Mouse (Mus musculus) CH12.LX (cell line): Measurements from ENCODE around the gene Try5. TPM values are rescaled to one million over a fixed set of nuclear protein-coding genes. Genes with fewer than 3 reads are reported as not detected.
"Not testable (repeated sequence)": the region's sequence is repeated elsewhere in the genome, so short reads cannot be mapped to it uniquely, and the experiment has no call there.

Experiments
- DNase-seq: peaks from one replicate; pipeline ENCODE4 v3.0.0-alpha.2; 2013; ENCODE audit errors: extremely low read depth
- H3K27ac ChIP-seq: 2 replicates; pipeline ENCODE4 v1.5.1; 2012; ENCODE audit warnings: low read depth, mild to moderate bottlenecking, control low read depth, moderate library complexity; ENCODE audit not compliant: insufficient read depth
- H3K27me3 ChIP-seq: replicated peaks from 2 replicates; pipeline ENCODE3; 2012; ENCODE audit warnings: inconsistent platforms
- H3K36me3 ChIP-seq, 2 experiments: replicated peaks in 1 of 2; 2 replicates each; pipeline versions ENCODE3 to v1.6.1; 2012; ENCODE audit warnings: inconsistent platforms in 1 of 2, low read length in 1 of 2, mild to moderate bottlenecking in 1 of 2, mixed read lengths in 1 of 2, moderate library complexity in 1 of 2; ENCODE audit not compliant: control insufficient read depth in 1 of 2, insufficient read depth in 1 of 2
- H3K4me1 ChIP-seq, 2 experiments: 2 replicates each; pipeline ENCODE4 v1.6.1; 2012; ENCODE audit warnings: inconsistent platforms in 1 of 2, moderate library complexity in 1 of 2; ENCODE audit not compliant: insufficient read depth in 2 of 2, control insufficient read depth in 1 of 2
- H3K4me2 ChIP-seq: 2 replicates; pipeline ENCODE4 v1.6.1; 2012; ENCODE audit warnings: low read depth, mild to moderate bottlenecking, control low read depth; ENCODE audit not compliant: poor library complexity, insufficient read depth, severe bottlenecking
- H3K4me3 ChIP-seq, 3 experiments: fragments of 150-350 bp in 1 of 3; sonication (generic) in 1 of 3; replicated peaks in 1 of 3; 2 replicates each; pipeline versions ENCODE3 to v1.5.1; 2011 to 2012; ENCODE audit warnings: low read depth in 2 of 3, low read length in 2 of 3, mild to moderate bottlenecking in 2 of 3, moderate library complexity in 2 of 3, control low read depth in 1 of 3, improper control_type of control experiment in 1 of 3, inconsistent platforms in 1 of 3, mixed read lengths in 1 of 3; ENCODE audit not compliant: poor library complexity in 1 of 3
- H3K79me2 ChIP-seq: replicated peaks from 2 replicates; pipeline ENCODE4 v1.6.1; 2012; ENCODE audit warnings: mild to moderate bottlenecking, moderate library complexity; ENCODE audit not compliant: control insufficient read depth, poor library complexity, insufficient read depth, severe bottlenecking; ENCODE audit errors: extremely low read depth
- H3K9ac ChIP-seq: 2 replicates; pipeline ENCODE4 v1.6.1; 2012; ENCODE audit warnings: low read depth, mild to moderate bottlenecking, control low read depth, moderate library complexity; ENCODE audit not compliant: insufficient read depth
- H3K9me3 ChIP-seq: replicated peaks from 2 replicates; pipeline ENCODE3; 2012; ENCODE audit warnings: low read length, inconsistent platforms, mixed read lengths
- BHLHE40 ChIP-seq: IDR thresholded peaks from 2 replicates; pipeline ENCODE4 v1.6.1; 2011; ENCODE audit warnings: mild to moderate bottlenecking, low read depth, low read length, improper control_type of control experiment
- CTCF ChIP-seq, 2 experiments: IDR thresholded peaks in 1 of 2; conservative IDR thresholded peaks in 1 of 2; 2 replicates each; pipeline ENCODE4 v1.5.1; 2011 to 2012; ENCODE audit warnings: low read depth in 2 of 2, low read length in 2 of 2, improper control_type of control experiment in 1 of 2, inconsistent platforms in 1 of 2, mild to moderate bottlenecking in 1 of 2, moderate library complexity in 1 of 2
- GABPA ChIP-seq: IDR thresholded peaks from 2 replicates; pipeline ENCODE4 v1.6.1; 2012; ENCODE audit warnings: low read depth, low read length, improper control_type of control experiment, inconsistent platforms; ENCODE audit not compliant: insufficient replicate concordance
- HCFC1 ChIP-seq: IDR thresholded peaks from 2 replicates; pipeline ENCODE4 v1.6.1; 2012; ENCODE audit warnings: low read depth, mild to moderate bottlenecking, inconsistent platforms, low read length, improper control_type of control experiment
- JUN ChIP-seq: IDR thresholded peaks from 2 replicates; pipeline ENCODE4 v1.6.1; 2011; ENCODE audit warnings: low read depth, mild to moderate bottlenecking, low read length, improper control_type of control experiment, moderate library complexity; ENCODE audit not compliant: insufficient read depth
- JUND ChIP-seq: conservative IDR thresholded peaks from 2 replicates; pipeline ENCODE4 v1.6.1; 2011; ENCODE audit warnings: low read depth, low read length, improper control_type of control experiment
- KAT2A ChIP-seq: IDR thresholded peaks from 2 replicates; pipeline ENCODE4 v1.6.1; 2012; ENCODE audit warnings: low read length, improper control_type of control experiment, inconsistent platforms; ENCODE audit not compliant: insufficient replicate concordance
- MAFK ChIP-seq: IDR thresholded peaks from 2 replicates; pipeline ENCODE4 v1.6.1; 2011; ENCODE audit warnings: low read length, improper control_type of control experiment; ENCODE audit not compliant: insufficient replicate concordance
- MAZ ChIP-seq: IDR thresholded peaks from 2 replicates; pipeline ENCODE4 v1.6.1; 2012; ENCODE audit warnings: low read depth, mild to moderate bottlenecking, inconsistent platforms, low read length, improper control_type of control experiment, moderate library complexity
- NELFE ChIP-seq: IDR thresholded peaks from 2 replicates; pipeline ENCODE4 v1.6.1; 2011; ENCODE audit warnings: low read depth, low read length, improper control_type of control experiment
- NRF1 ChIP-seq: IDR thresholded peaks from 2 replicates; pipeline ENCODE4 v1.6.1; 2014; ENCODE audit warnings: low read depth, mild to moderate bottlenecking, inconsistent platforms, low read length, improper control_type of control experiment, moderate library complexity
- RAD21 ChIP-seq: IDR thresholded peaks from 2 replicates; pipeline ENCODE4 v1.6.1; 2011; ENCODE audit warnings: low read depth, mild to moderate bottlenecking, low read length, improper control_type of control experiment, moderate library complexity
- RCOR1 ChIP-seq: conservative IDR thresholded peaks from 2 replicates; pipeline ENCODE4 v1.6.1; 2012; ENCODE audit warnings: low read depth, mild to moderate bottlenecking, inconsistent platforms, low read length, improper control_type of control experiment
- SIN3A ChIP-seq: IDR thresholded peaks from 2 replicates; pipeline ENCODE4 v1.6.1; 2012; ENCODE audit warnings: low read length, improper control_type of control experiment, inconsistent platforms
- SMC3 ChIP-seq: IDR thresholded peaks from 2 replicates; pipeline ENCODE4 v1.6.1; 2011; ENCODE audit warnings: low read depth, low read length, improper control_type of control experiment
- USF2 ChIP-seq: conservative IDR thresholded peaks from 2 replicates; pipeline ENCODE4 v1.6.1; 2011; ENCODE audit warnings: low read depth, low read length, improper control_type of control experiment
- dilution Hi-C: fragments of 300-500 bp; cut with MboI; formaldehyde crosslinking; loops from 2 replicates; pipeline ENCODE4 v1.14.3; 2020; ENCODE audit warnings: low sequenced_read_pairs; ENCODE audit not compliant: extremely low pct_unique_long_range_greater_than_20kb, extremely low pct_ligation_motif_present
- in situ Hi-C: fragments of 300-500 bp; cut with MboI; formaldehyde crosslinking; loops from 3 replicates; pipeline ENCODE4 v1.14.3; 2019; ENCODE audit warnings: low sequenced_read_pairs, low pct_ligation_motif_present, low pct_unique_long_range_greater_than_20kb, mixed read lengths
- polyA plus RNA-seq: library from polyadenylated mRNA; unstranded; fragments of >175 nt; gene quantifications from 2 replicates; pipeline ENCODE4 v1.2.1, GENCODE M21; 2012; ENCODE audit warnings: low read depth; ENCODE audit not compliant: insufficient read length
- total RNA-seq, 2 experiments: library from RNA; depleted of rRNA; stranded (reverse); fragments of 300-350 nt in 1 of 2; fragments of >200 nt in 1 of 2; gene quantifications; 2 replicates each; pipeline ENCODE4 v1.2.3; 2012 to 2014

The Try5 gene
- 0.17 TPM in 1 of 2 replicates, not detected in the other for total RNA-seq (2012; rRNA removed)
- total RNA-seq (2014; rRNA removed) = not detected in 2 replicates
- not detected in 2 replicates for polyA plus RNA-seq

GRCm38 (mm10) chr6:41316741-41317140 is at the start of gene Try5:
TSS of gene Try5 (minus strand) at chr6:41316841.
- H3K9ac ChIP-seq, H3K27ac ChIP-seq, H3K4me1 ChIP-seq, H3K4me2 ChIP-seq, DNase-seq, H3K9me3 ChIP-seq, H3K4me3 ChIP-seq, H3K36me3 ChIP-seq, H3K79me2 ChIP-seq, H3K27me3 ChIP-seq, in situ Hi-C loops, dilution Hi-C loops: not testable (repeated sequence)

- Histone ChIP-seq H3K4me3 (no peak within 1 kb of the TSS), H3K79me2 (no peaks in the 10 kb centered on the region), H3K4me1 (no peaks in the 10 kb centered on the region), H3K27ac (no peak within 1 kb of the TSS), H3K36me3 (no peaks in the 10 kb centered on the region), H3K9me3 (no peaks in the 10 kb centered on the region), H3K4me2 (no peak within 1 kb of the TSS), H3K27me3 (no peaks in the 10 kb centered on the region), H3K9ac (no peak within 1 kb of the TSS)
- dilution Hi-C loops (no loop called here), in situ Hi-C loops (no loop called here)
- no peak for DNase-seq
- TF ChIP-seq SMC3 (no peak), SIN3A (no peak), BHLHE40 (no peak), JUND (no peak), JUN (no peak), MAFK (no peak), MAZ (no peak), RCOR1 (no peak), USF2 (no peak), GABPA (no peak), KAT2A (no peak), RAD21 (no peak), HCFC1 (no peak)
These were observed 37.3 kb upstream of the Try5 start, which contains the start of gene Try10 for GRCm38 (mm10) chr6:41353932-41354331. TSS of gene Try10 (plus strand) at chr6:41354105.

GRCm38 (mm10) chr6:41301969-41302368 is 14.7 kb downstream of the Try5 start, which contains the start of gene Try4:
TSS of gene Try4 (plus strand) at chr6:41302269.
- Histone ChIP-seq H3K9me3 (no peaks in the 10 kb centered on the region), H3K79me2 (no peaks in the 10 kb centered on the region), H3K27me3 (no peaks in the 10 kb centered on the region), H3K27ac (no peak within 1 kb of the TSS), H3K4me3 (no peak within 1 kb of the TSS), H3K9ac (no peak within 1 kb of the TSS), H3K36me3 (no peaks in the 10 kb centered on the region), H3K4me2 (no peak within 1 kb of the TSS), H3K4me1 (no peaks in the 10 kb centered on the region)
- dilution Hi-C loops (no loop called here), in situ Hi-C loops (no loop called here)
- TF ChIP-seq NELFE (no peak), MAZ (no peak), NRF1 (no peak), CTCF (conservative IDR thresholded peaks at IDR 0.05 in 1 of 2, IDR thresholded peaks at IDR 0.05 in 1 of 2; ENCODE audit: low read depth in 2 of 2, low read length in 2 of 2) (no peak)
- no peak for DNase-seq
